Mouse (Mus musculus) inflammation-experienced regulatory T-cells, adult 6 months (primary cell): ENCODE measurements around the gene Vmn2r94. TPM values are rescaled to one million over a fixed set of nuclear protein-coding genes. Genes with fewer than 3 reads are reported as not detected.

Experiments
- ATAC-seq: one replicate; pipeline ENCODE4 v1.8.0; 2017
- polyA plus RNA-seq, 3 experiments: library from polyadenylated mRNA; unstranded; fragments of 100-300 nt; shearing (Covaris generic); gene quantifications; one replicate each; pipeline ENCODE4 v1.2.1; 2017

The Vmn2r94 gene
- polyA plus RNA-seq, result not detected

GRCm38 (mm10) chr17:18277656-18278055, at the start of gene Vmn2r94:
Vmn2r94 (minus strand) TSS chr17:18277756.
- ATAC-seq, result no peak

DNA sequence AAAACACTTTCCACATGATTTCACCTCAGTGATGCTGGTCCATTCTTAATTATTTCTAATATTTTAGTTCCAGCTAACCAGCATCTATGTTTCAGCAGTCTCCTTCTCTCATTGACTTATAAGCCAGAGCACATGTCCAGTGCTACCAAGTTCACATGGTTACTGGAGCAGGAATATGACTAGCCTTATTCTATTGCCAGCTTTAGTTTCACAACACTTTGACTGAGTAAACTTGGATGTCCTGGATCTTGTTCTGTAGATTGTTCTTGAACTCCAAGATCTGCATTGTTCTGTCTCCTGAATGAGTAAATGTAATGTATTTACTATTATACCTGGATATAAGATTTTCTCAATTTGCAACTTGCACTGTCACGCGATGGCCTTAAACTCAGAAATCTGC, 45.5 kb upstream of the Vmn2r94 start:
- no peak for ATAC-seq

DNA sequence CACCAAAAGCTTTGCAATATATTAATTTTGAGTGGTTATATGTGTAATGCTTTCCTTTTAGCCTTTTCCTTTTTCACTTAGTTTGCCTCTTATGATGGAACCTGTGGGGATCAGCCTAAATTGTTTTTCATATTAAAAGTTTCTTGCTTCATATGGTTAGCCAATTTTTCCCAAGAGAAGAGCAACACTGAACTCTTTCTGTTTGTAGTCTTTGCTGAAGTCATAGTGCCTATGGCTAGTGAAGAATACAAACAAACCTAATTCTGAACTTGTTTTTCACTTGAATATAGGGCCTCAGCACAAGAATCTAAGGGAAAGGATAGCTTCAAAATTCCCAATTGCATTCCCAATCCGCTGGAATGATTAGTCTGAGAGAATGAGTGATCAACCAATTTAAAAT, 20.2 kb upstream of the Vmn2r94 start, which contains the start of gene Vmn2r93:
Vmn2r93 (plus strand) TSS at position 301 of the 400 bp plus-strand sequence.
- no peak for ATAC-seq

DNA sequence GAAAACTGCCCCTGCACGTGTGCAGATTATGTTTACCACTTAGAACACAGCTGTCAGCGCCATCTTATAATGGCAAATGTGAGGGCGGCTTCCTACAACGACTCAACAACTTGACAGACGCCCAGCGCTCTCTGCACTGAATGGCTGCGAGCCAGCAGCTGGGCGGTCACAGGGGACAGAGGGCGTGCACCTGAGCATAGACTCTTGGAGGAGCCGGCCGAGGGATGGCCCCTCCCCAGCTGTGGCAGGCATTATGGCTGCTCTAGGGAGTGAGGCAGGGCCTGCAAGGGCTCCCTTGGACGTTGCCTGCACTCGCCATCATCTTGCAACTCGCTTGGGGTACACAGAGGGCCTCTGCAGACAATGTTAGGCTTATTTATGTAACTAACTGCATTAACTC, 40.6 kb downstream of the Vmn2r94 start:
- ATAC-seq, result no peak

GRCm38 (mm10) chr17:18231996-18232395, 45.6 kb downstream of the Vmn2r94 start:
- no peak for ATAC-seq

- no peak for ATAC-seq
Measured at GRCm38 (mm10) chr17:18221300-18221699, 56.3 kb downstream of the Vmn2r94 start.

Other genes with a start within 250 kb of the Vmn2r94 start
- gene Vmn2r124, start 228.3 kb downstream of the Vmn2r94 start, polyA plus RNA-seq, result under 1 TPM in 1 of 3 experiments, not detected in 2; 0.04 TPM
- gene Vmn2r91, start 192.7 kb downstream of the Vmn2r94 start, polyA plus RNA-seq, result not detected
- gene Vmn2r92, start 125.9 kb downstream of the Vmn2r94 start, polyA plus RNA-seq, result under 1 TPM in 2 of 3 experiments, not detected in 1; 0.05 TPM
- gene Vmn2r93, start 20.3 kb upstream of the Vmn2r94 start, polyA plus RNA-seq, result under 1 TPM in 1 of 3 experiments, not detected in 2; 0.08 TPM
- not detected for gene Vmn2r95, start 146.3 kb upstream of the Vmn2r94 start, polyA plus RNA-seq